Mouse (Mus musculus) thymus, adult 2 months (tissue): ENCODE results near the gene Selplg.

Source experiments
- CTCF ChIP-seq: fragments of 200-500 bp; IDR thresholded peaks from 2 replicates; pipeline ENCODE4 v1.5.1; 2012; ENCODE audit warnings: mild to moderate bottlenecking, control low read depth, low read length, moderate library complexity, borderline replicate concordance; ENCODE audit not compliant: control insufficient read depth, poor library complexity, insufficient read depth; ENCODE audit errors: extremely low read depth
- POLR2A ChIP-seq: fragments of 200-500 bp; IDR thresholded peaks from 2 replicates; pipeline ENCODE4 v1.6.1; 2012; ENCODE audit warnings: mild to moderate bottlenecking, low read length, control low read depth, moderate library complexity; ENCODE audit not compliant: control insufficient read depth, poor library complexity, insufficient read depth; ENCODE audit errors: extremely low read depth

GRCm38 (mm10) chr5:113800280-113800679 lies 32.2 kb downstream of the Selplg start, which contains the start of gene Tmem119:
- TF ChIP-seq CTCF (no peak), POLR2A (no peak)
